ENCODE assay signal across 25 mouse cellular contexts in genomic region chr16:82674926-82675325, GRCm38 (mm10).
"Had no signal": no experiment of that assay in that cellular context is flagged by ENCODE, and none has a peak within 500 bp of the region (broad histone marks: within the 10 kb centered on the region; RNA-seq: fewer than 3 reads in every experiment).

No protein-coding gene starts in this region.

- H3K27me3 ChIP-seq: heart, embryonic 13.5 days; heart, embryonic 15.5 days; hindbrain, embryonic 13.5 days; hindbrain, embryonic 15.5 days; kidney, embryonic 15.5 days; limb, embryonic 13.5 days; limb, embryonic 15.5 days had no signal

- H3K9ac ChIP-seq: heart, embryonic 13.5 days; heart, embryonic 15.5 days; hindbrain, embryonic 13.5 days; hindbrain, embryonic 15.5 days; kidney, embryonic 15.5 days; limb, embryonic 13.5 days; limb, embryonic 15.5 days had no signal

- H3K4me1 ChIP-seq: heart, embryonic 13.5 days; heart, embryonic 15.5 days; hindbrain, embryonic 13.5 days; hindbrain, embryonic 15.5 days; kidney, embryonic 15.5 days; limb, embryonic 13.5 days; limb, embryonic 15.5 days had no signal

- H3K36me3 ChIP-seq: heart, embryonic 13.5 days; heart, embryonic 15.5 days; hindbrain, embryonic 13.5 days; hindbrain, embryonic 15.5 days; kidney, embryonic 15.5 days; limb, embryonic 13.5 days; limb, embryonic 15.5 days had no signal

- DNase-seq: gastrocnemius, postnatal 14 days; gastrocnemius, postnatal 36 days; heart, adult 11 months; heart, adult 2 months; heart, postnatal 14 days; heart, postnatal 36 days; kidney, adult 11 months; kidney, adult 2 months; kidney, adult 9 months; kidney, postnatal 14 days; kidney, postnatal 36 days; layer of hippocampus, adult 9-11 months; layer of hippocampus, postnatal 36 days; left cerebral cortex, postnatal 4 days had no signal

- H3K27ac ChIP-seq: heart, adult 2 months; heart, embryonic 13.5 days; heart, embryonic 15.5 days; hindbrain, embryonic 13.5 days; hindbrain, embryonic 15.5 days; hindbrain, postnatal 0 days; kidney, embryonic 15.5 days; kidney, postnatal 0 days; limb, embryonic 13.5 days; limb, embryonic 15.5 days had no signal

- H3K4me3 ChIP-seq: heart, adult 2 months; heart, embryonic 13.5 days; heart, embryonic 15.5 days; hindbrain, embryonic 13.5 days; hindbrain, embryonic 15.5 days; kidney, embryonic 15.5 days; limb, embryonic 13.5 days; limb, embryonic 15.5 days had no signal

- ATAC-seq: hindbrain, postnatal 0 days; intestine, embryonic 16.5 days had no signal

- H3K9me3 ChIP-seq: limb, embryonic 15.5 days had no signal

- H3K4me2 ChIP-seq: heart, embryonic 11.5 days; heart, embryonic 13.5 days; heart, embryonic 15.5 days; hindbrain, embryonic 13.5 days; hindbrain, embryonic 15.5 days; kidney, embryonic 15.5 days; limb, embryonic 13.5 days; limb, embryonic 15.5 days had no signal
